Mouse (Mus musculus) erythroid progenitor cell, adult 5-6 weeks (primary cell): ENCODE measurements around the gene H3f3b. TPM values are rescaled to one million over a fixed set of nuclear protein-coding genes. Genes with fewer than 3 reads are reported as not detected.
"Not testable (repeated sequence)": the region's sequence is repeated elsewhere in the genome, so short reads cannot be mapped to it uniquely, and the experiment has no call there.

ENCODE experiments used
- ATAC-seq: replicated peaks from 2 replicates; pipeline ENCODE4 v1.8.0; 2016; ENCODE audit warnings: moderate number of reproducible peaks, mild to moderate bottlenecking, moderate TSS enrichment, inconsistent platforms; ENCODE audit not compliant: poor library complexity, low FRiP score, severe bottlenecking
- total RNA-seq, 2 experiments: library from RNA; stranded (forward) in 1 of 2; stranded (reverse) in 1 of 2; fragments of 150-400 nt in 1 of 2; fragments of 186-747, 209-891 nt in 1 of 2; gene quantifications; 2 replicates each; pipeline versions ENCODE4 v1.2.3 to v1.2.4; 2015 to 2017; ENCODE audit warnings: low replicate concordance in 2 of 2

Gene H3f3b
- total RNA-seq, 2 experiments from 2014 or later, result 555 to 711 TPM

- peak; percentile 54 for ATAC-seq
These were observed 3.9 kb downstream of the H3f3b start for GRCm38 (mm10) chr11:116023771-116024355.

DNA sequence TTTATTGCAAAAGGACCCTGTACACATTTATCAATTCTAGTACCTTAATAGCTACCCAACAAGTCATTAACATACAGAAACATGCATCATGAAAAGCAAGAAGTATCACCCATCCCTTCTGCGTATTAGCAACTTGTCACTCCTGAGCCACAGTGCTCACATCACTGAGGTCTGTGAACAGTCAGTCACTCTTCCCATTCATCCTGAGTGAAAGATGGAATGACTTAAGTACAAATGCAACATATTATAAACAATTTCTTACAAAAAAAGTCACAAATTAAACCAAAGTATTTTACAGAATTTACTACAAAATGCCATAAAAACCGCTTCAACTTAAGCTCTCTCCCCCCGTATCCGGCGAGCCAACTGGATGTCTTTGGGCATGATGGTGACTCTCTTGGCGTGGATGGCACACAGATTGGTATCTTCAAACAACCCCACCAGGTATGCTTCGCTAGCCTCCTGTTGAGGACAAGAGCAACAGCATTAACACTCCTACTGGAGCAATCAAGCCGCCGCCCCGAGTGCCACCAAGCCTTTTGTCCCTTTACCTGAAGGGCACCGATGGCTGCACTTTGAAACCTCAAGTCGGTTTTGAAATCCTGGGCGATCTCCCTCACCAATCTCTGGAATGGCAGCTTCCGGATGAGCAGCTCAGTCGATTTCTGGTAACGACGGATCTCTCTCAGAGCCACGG lies 4.5 kb downstream of the H3f3b start:
- ATAC-seq, result peak; percentile 28

DNA sequence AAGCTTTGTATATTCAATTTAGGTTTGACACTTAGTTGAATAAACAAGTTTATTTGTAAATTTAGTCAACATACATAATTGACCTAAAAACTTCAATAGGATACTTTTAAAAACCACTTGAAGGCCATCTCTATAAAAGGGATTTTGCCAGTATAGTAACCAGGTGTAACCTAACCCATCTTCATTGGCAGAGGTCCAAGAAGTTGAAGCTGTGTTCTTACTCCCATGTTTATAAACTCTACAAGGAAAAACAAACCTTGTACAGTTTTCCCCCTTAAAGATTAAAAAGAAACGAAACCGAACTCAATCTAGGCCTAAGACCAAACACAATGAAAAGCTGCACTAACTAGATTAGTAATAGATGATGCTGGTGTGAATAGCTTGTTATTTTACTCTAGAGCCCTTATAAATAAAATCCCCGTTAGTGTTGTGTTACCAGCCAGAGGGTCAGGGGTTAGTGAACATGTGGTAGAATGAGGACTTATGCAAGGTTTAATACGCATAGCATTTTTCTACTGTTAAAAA lies 5.4 kb downstream of the H3f3b start:
- no peak for ATAC-seq

DNA sequence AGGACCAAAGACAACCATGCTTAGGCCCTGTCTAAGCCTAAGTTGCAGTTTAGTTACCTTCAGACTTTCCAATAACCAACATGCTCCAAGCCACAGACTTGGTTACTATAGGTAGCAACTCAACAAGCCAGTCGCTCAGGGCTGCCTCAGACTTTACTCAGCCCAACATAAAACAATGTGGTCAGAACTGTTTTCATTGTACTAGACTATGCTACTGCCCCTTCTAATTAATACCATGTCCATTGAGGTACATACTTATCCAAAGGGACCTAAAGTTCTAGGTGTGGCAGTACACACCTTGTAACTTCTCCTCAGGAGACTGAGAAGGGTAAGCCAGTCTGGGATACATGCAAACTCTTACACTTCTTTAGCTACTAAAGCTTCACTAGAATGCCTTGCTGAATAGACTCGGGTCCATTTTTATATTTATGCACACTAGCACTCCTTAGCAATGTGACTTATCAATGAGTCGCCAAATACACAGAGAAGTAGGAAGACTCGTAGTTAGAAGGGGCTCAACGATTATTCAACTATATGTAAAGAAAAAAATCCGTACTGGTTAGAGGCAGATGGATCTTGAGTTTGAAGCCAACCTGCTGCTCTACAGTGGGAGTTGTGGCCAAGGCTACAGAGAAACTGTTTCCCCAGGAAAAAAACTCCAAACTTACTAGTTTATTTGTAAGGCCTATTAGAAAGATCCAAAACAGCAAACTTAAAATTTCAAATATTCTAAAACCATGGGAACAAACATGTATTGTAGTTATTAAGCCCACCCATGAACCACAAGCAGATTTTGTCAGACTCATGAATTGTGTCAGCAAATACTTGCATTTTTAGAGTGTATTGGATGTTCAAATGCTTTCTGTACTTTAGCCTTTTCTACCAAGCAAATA lies 6.2 kb downstream of the H3f3b start:
- ATAC-seq, result no peak

- ATAC-seq, result no peak
These were observed 7.2 kb downstream of the H3f3b start for GRCm38 (mm10) chr11:116020519-116020922.

DNA sequence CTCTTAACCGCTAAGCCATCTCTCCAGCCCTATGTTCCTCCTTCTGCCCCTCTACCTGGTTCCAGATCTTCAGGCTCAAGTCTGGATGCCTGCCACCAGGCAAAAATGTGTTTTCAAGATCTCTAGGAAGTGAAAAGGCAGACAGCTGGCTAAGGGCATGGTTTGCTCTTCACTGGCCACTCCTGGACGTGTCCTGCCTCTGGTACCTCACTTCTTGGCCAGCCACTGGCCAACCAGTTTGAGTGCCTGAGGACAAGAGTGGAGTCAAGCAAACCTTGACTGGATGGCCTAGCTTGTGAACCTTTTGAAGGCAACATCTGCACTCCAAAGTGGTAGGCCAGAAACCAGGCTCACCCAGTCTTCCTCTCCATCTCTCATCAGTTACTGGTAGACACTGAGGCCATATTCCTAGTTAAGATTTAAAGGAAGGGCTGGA lies 7.8 kb downstream of the H3f3b start:
- ATAC-seq, result no peak

- ATAC-seq, result no peak
These were observed 8.4 kb downstream of the H3f3b start for GRCm38 (mm10) chr11:116019360-116019791.

DNA sequence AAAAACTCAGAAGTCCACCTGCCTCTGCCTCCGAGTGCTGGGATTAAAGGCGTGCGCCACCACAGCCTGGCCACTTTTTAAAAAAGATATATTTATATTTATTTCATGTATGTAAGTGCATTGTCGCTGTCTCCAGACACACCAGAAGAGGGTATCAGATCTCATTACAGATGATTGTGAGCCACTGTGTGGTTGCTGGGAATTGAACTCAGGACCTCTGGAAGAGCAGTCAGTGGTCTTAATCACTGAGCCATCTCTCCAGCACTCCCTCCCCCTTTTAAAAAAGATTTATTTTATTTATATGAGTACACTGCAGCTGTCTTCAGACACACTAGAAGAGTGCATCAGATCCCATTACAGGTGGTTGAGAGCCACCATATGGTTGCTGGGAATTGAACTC lies 8.9 kb downstream of the H3f3b start:
- ATAC-seq, result not testable (repeated sequence)

DNA sequence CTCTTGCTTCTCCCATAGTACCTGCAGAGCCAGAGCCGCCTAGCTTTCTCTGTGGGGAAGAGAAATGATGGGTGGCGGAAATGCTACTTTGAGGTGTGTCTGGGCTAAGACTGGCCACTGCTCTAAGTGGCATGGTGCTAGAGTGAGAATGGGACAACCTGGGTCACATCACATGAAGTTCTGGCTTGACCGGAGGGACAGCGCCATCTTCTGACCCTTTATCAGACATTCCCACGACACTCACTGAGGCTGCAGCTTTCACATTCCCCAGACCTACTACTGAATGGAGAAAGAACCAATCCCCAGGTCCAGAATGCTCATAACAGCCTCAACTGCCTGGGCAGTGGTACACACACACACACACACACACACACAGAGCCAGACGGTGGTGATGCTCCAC lies 9.7 kb downstream of the H3f3b start:
- ATAC-seq, result peak; percentile 36

- no peak for ATAC-seq
These were observed 12.9 kb downstream of the H3f3b start for GRCm38 (mm10) chr11:116014821-116015220.

DNA sequence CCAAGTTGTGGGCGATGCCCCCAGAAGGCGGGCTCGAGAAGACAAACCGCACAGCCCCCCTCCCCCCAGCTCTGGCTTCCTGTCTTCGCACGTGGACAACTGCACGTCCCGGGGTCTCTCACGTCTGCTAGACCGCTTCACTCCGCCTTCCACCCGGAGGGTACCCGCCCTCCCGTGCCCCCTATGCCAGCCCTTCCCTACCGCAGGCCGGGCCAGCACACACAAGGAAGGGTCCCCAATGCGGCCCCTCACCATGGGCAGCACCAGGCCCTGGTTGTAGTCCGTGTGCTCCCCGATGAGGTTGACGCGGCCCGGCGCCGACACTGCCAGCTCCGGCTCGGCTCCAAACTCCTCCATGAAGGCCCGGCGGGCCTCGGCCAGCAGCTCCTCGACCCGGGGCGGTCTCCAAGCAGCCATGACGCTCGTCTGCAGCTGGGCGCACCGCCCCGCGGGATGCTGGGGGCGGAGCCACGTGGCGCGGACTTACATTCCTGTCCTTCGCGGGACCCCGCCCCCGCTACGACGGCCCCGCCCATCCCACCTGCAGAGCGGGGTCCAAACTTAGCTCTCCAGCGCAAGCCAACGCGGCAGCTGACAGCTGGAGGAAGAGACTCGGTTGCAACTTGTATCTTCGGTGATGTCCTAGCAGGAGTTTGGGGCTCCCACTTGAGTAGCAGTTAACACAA lies 15.4 kb downstream of the H3f3b start, which contains the start of gene Galk1:
Galk1 (minus strand) TSS at position 458 of the 686 bp plus-strand sequence.
- ATAC-seq, result peak; percentile 82

DNA sequence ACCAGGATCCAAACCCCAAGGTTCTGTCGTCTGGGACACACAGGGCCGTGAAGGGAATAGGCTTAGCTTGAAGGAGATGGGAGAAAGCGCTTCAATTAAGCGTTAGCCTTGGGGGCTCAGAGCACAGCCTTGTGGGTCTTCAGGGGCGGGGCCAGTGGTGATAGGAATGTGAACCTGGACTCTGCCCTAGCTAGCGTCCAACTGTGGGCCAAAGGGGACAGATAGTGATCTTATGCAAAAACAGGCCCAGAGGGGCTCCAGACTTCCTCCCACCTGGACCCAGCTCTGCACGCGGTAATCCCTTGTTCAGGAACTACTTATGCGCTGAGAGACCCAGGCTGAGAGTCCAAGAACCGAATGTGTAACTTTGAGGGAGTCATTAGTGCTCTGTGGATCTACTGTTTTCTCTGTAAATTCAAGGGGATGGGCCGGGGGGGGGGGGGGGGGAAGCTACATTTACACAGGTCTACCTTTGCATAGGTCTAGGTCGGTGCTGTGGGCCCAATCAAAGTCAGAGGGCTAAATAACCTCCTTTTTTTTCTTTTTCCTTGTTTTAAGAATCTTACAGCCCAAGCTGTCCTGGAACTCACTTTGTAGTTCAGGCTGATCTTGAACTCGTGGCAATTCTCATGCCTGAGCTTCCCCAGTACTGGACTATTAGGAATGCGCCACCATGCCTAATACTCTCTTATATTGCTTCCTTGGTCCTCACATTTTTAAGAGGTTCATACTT lies 16.1 kb downstream of the H3f3b start:
- no peak for ATAC-seq

DNA sequence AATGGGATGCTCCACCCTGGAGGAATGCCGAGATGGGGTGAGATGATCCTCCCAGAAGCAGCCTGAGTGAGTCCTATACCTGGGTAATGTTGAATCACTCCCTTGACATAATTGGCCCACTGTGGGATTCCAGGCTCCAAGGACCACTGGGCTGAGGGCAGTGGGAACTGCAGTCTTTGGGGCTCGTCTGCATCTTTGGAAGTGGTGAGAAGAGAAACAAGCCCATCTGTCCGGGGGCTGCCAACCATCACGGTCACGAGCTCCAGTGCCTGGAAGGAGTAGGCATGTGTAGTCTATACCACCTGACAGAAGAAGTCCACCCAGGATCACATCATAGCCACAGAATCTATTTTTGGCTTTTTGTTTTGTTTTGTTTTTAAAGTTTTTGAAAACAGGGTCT lies 16.8 kb downstream of the H3f3b start:
- ATAC-seq, result no peak

DNA sequence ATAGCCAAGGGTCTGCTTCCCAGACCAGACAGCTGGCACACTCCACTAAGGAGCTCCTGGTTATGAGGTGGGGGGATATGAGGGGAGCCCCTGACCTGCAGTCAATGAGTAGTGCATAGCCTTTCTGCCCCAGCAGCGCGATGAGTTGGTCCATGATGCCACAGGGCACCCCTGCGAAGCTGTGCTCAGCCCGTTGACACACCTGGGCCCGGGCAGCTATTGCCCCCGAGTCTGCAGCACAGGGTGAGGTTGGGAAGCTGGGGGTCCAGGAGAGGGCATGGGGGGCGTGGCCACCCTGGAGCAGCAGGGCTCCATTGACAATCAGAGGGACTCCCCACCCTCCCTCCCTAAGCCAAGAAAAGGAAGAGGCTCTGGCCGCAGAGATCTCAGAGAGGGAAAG lies 17.6 kb downstream of the H3f3b start:
- ATAC-seq, result no peak

DNA sequence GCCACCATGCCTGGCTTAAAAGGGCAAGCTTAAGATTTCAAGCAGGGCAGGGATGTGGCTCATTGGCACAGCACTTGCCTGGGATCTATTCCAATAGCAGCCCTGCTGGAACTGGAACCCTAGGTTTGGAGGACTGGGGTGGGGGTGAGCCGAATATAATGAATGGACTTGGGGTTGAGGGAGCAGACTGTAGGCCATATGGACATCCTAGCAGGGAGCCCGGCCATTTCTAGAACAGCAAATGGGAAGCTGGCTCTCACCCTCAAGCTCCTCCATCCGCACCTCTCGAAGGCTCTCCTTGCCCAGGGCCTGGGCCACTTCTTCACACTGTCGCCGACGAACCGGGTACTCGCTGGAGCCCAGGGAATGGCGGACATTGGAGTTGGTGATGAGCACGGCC lies 18.1 kb downstream of the H3f3b start:
- no peak for ATAC-seq

DNA sequence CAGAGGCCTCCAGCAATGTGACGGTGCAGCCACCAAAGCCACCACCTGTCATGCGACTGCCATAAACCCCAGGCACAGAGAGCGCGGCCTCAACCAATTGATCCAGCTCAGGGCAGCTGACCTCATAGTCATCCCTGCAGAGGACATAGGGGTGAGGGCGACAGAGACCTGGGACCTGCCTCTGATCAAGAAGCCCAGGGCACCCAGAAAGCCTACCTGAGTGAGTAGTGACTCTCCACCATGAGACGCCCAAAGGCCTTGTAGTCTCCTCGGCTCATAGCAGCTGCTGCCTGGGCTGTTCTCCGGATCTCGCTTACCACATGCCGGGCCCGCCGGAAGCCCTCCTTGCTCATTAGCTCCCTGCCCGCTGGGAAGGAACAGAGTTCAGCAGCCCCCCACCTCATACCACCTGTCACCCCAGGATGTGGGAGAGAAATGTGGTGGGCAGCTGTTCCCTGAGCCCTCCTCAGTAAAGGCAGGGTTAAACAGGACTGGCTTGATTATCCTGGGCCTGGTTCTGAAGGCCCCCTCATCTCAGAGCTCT lies 18.9 kb downstream of the H3f3b start:
- ATAC-seq, result no peak

DNA sequence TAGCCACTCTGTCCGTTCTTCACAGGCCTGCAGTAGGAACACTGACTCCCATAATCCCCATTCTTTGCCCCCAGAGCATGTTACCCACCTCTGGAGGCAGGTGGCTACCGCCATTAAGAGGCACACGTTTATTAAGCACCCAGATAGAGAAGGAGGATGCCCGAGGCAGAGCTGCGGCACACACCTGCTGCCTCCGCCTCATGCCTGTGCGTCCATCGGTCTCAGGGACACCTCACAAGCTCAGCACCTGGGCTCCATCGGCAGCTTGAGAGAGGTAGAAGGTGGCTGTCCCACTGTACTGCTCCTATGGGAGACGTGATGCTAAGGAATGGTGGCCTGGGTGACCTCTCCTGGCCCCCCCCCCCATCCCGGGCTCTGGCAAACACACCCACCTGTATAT lies 19.4 kb downstream of the H3f3b start:
- ATAC-seq, result no peak

GRCm38 (mm10) chr11:116007095-116007850 lies 20.5 kb downstream of the H3f3b start:
- no peak for ATAC-seq
